10 mouse cellular contexts compared by ENCODE assay signal in genomic region chr1:125808426-125808825, GRCm38 (mm10).
DNase-seq lines count a peak whose midpoint lies in the region; ATAC-seq lines count a peak whose summit lies in the region.
"Had no signal": no experiment of that assay in that cellular context is flagged by ENCODE, and none has a peak within 500 bp of the region (broad histone marks: within the 10 kb centered on the region; RNA-seq: fewer than 3 reads in every experiment).

No protein-coding gene starts in this region.

- H3K4me2 ChIP-seq in kidney, embryonic 15.5 days: no peak overlapping the region
- no peak overlapping the region for H3K4me2 ChIP-seq in forebrain, embryonic 16.5 days (ENCODE audit: low read length)

- 51% methylated on average over 2 of the region's 2 CpGs for WGBS in kidney, embryonic 15.5 days
- 42% methylated on average over 2 of the region's 2 CpGs for WGBS in forebrain, embryonic 16.5 days

- H3K4me1 ChIP-seq in kidney, embryonic 15.5 days: no peaks in the 10 kb centered on the region
- peaks cover 5% of the 10 kb centered on the region; the same call in 1 of the 2 replicates for H3K4me1 ChIP-seq in forebrain, embryonic 16.5 days (replicated peaks; ENCODE audit: control insufficient read depth, insufficient read depth, low read length)

- H3K27me3 ChIP-seq in kidney, embryonic 15.5 days: no peaks in the 10 kb centered on the region
- no peaks in the 10 kb centered on the region for H3K27me3 ChIP-seq in forebrain, embryonic 16.5 days (replicated peaks; ENCODE audit: control insufficient read depth, insufficient read depth, low read length)

- peak; percentile 11 for DNase-seq in kidney, adult 18-20 months
- peak; percentile 11 for DNase-seq in kidney, postnatal 14 days
- peak; percentile 54 for DNase-seq in left cerebral cortex, postnatal 4 days
- no peak for DNase-seq in gastrocnemius, postnatal 36 days
- DNase-seq: gastrocnemius, postnatal 10 days; lung, postnatal 10 days had no signal

- no peak overlapping the region for H3K4me3 ChIP-seq in kidney, embryonic 15.5 days (replicated peaks)
- H3K4me3 ChIP-seq in forebrain, embryonic 16.5 days (replicated peaks; ENCODE audit: low read length): no peak overlapping the region

- no peaks in the 10 kb centered on the region for H3K9me3 ChIP-seq in kidney, embryonic 15.5 days (replicated peaks)
- H3K9me3 ChIP-seq in forebrain, embryonic 16.5 days (ENCODE audit: control insufficient read depth, low read length): 0 out of 2 replicates have a peak, but pooled peaks cover 2% of the 10 kb centered on the region

- intact Hi-C loops in left cerebral cortex, postnatal 4 days (cut with DNase I): no loop called here
- intact Hi-C loops in gastrocnemius, postnatal 36 days (cut with DNase I): no loop called here

- H3K9ac ChIP-seq in kidney, embryonic 15.5 days: no peak overlapping the region
- H3K9ac ChIP-seq in forebrain, embryonic 16.5 days (replicated peaks; ENCODE audit: low read depth, low read length): no peak overlapping the region

- no peak for ATAC-seq in kidney, embryonic 15.5 days (replicated peaks; ENCODE audit: low FRiP score)
- peak; percentile 70 for ATAC-seq in forebrain, embryonic 16.5 days
- no peak for ATAC-seq in megakaryocyte progenitor cell, adult 5-6 weeks (replicated peaks; ENCODE audit: poor library complexity)
- ATAC-seq: activated CD4-positive, CD25-positive, alpha-beta regulatory T cell, adult 4 months had no signal

- H3K27ac ChIP-seq in kidney, embryonic 15.5 days: no peak overlapping the region
- H3K27ac ChIP-seq in forebrain, embryonic 16.5 days (ENCODE audit: low read length): no peak overlapping the region

- no peaks in the 10 kb centered on the region for H3K36me3 ChIP-seq in kidney, embryonic 15.5 days
- no peaks in the 10 kb centered on the region for H3K36me3 ChIP-seq in forebrain, embryonic 16.5 days (ENCODE audit: control insufficient read depth, insufficient read depth)

Comparison
In these comparisons a context has a peak if more than half of its experiments do, and no peak if none do; other contexts are left out.
1. DNase-seq: peak in kidney, adult 18-20 months (single experiment), kidney, postnatal 14 days (single experiment) and left cerebral cortex, postnatal 4 days (single experiment); none in gastrocnemius, postnatal 36 days (0 of 2).